Mouse (Mus musculus) CH12.LX (cell line): Measurements from ENCODE around the gene Slc18a3. TPM values are rescaled to one million over a fixed set of nuclear protein-coding genes. Genes with fewer than 3 reads are reported as not detected.

Experiments
- DNase-seq: peaks from one replicate; pipeline ENCODE4 v3.0.0-alpha.2; 2013; ENCODE audit errors: extremely low read depth
- H3K27ac ChIP-seq: 2 replicates; pipeline ENCODE4 v1.5.1; 2012; ENCODE audit warnings: low read depth, mild to moderate bottlenecking, control low read depth, moderate library complexity; ENCODE audit not compliant: insufficient read depth
- H3K27me3 ChIP-seq: replicated peaks from 2 replicates; pipeline ENCODE3; 2012; ENCODE audit warnings: inconsistent platforms
- H3K36me3 ChIP-seq, 2 experiments: replicated peaks in 1 of 2; 2 replicates each; pipeline versions ENCODE3 to v1.6.1; 2012; ENCODE audit warnings: inconsistent platforms in 1 of 2, low read length in 1 of 2, mild to moderate bottlenecking in 1 of 2, mixed read lengths in 1 of 2, moderate library complexity in 1 of 2; ENCODE audit not compliant: control insufficient read depth in 1 of 2, insufficient read depth in 1 of 2
- H3K4me1 ChIP-seq, 2 experiments: 2 replicates each; pipeline ENCODE4 v1.6.1; 2012; ENCODE audit warnings: inconsistent platforms in 1 of 2, moderate library complexity in 1 of 2; ENCODE audit not compliant: insufficient read depth in 2 of 2, control insufficient read depth in 1 of 2
- H3K4me2 ChIP-seq: 2 replicates; pipeline ENCODE4 v1.6.1; 2012; ENCODE audit warnings: low read depth, mild to moderate bottlenecking, control low read depth; ENCODE audit not compliant: poor library complexity, insufficient read depth, severe bottlenecking
- H3K4me3 ChIP-seq, 3 experiments: fragments of 150-350 bp in 1 of 3; sonication (generic) in 1 of 3; replicated peaks in 1 of 3; 2 replicates each; pipeline versions ENCODE3 to v1.5.1; 2011 to 2012; ENCODE audit warnings: low read depth in 2 of 3, low read length in 2 of 3, mild to moderate bottlenecking in 2 of 3, moderate library complexity in 2 of 3, control low read depth in 1 of 3, improper control_type of control experiment in 1 of 3, inconsistent platforms in 1 of 3, mixed read lengths in 1 of 3; ENCODE audit not compliant: poor library complexity in 1 of 3
- H3K79me2 ChIP-seq: replicated peaks from 2 replicates; pipeline ENCODE4 v1.6.1; 2012; ENCODE audit warnings: mild to moderate bottlenecking, moderate library complexity; ENCODE audit not compliant: control insufficient read depth, poor library complexity, insufficient read depth, severe bottlenecking; ENCODE audit errors: extremely low read depth
- H3K9ac ChIP-seq: 2 replicates; pipeline ENCODE4 v1.6.1; 2012; ENCODE audit warnings: low read depth, mild to moderate bottlenecking, control low read depth, moderate library complexity; ENCODE audit not compliant: insufficient read depth
- H3K9me3 ChIP-seq: replicated peaks from 2 replicates; pipeline ENCODE3; 2012; ENCODE audit warnings: low read length, inconsistent platforms, mixed read lengths
- CHD2 ChIP-seq: IDR thresholded peaks from 2 replicates; pipeline ENCODE4 v1.6.1; 2011; ENCODE audit warnings: low read length, improper control_type of control experiment
- E2F4 ChIP-seq: IDR thresholded peaks from 2 replicates; pipeline ENCODE4 v1.6.1; 2011; ENCODE audit warnings: low read depth, low read length, improper control_type of control experiment; ENCODE audit not compliant: insufficient replicate concordance
- ELF1 ChIP-seq: IDR thresholded peaks from 2 replicates; pipeline ENCODE4 v1.6.1; 2014; ENCODE audit warnings: low read depth, mild to moderate bottlenecking, inconsistent platforms, low read length, improper control_type of control experiment
- ETS1 ChIP-seq: conservative IDR thresholded peaks from 2 replicates; pipeline ENCODE4 v1.6.1; 2012; ENCODE audit warnings: low read depth, mild to moderate bottlenecking, inconsistent platforms, low read length, improper control_type of control experiment, moderate library complexity
- HCFC1 ChIP-seq: IDR thresholded peaks from 2 replicates; pipeline ENCODE4 v1.6.1; 2012; ENCODE audit warnings: low read depth, mild to moderate bottlenecking, inconsistent platforms, low read length, improper control_type of control experiment
- JUN ChIP-seq: IDR thresholded peaks from 2 replicates; pipeline ENCODE4 v1.6.1; 2011; ENCODE audit warnings: low read depth, mild to moderate bottlenecking, low read length, improper control_type of control experiment, moderate library complexity; ENCODE audit not compliant: insufficient read depth
- MAFK ChIP-seq: IDR thresholded peaks from 2 replicates; pipeline ENCODE4 v1.6.1; 2011; ENCODE audit warnings: low read length, improper control_type of control experiment; ENCODE audit not compliant: insufficient replicate concordance
- MAX ChIP-seq: IDR thresholded peaks from 2 replicates; pipeline ENCODE4 v1.6.1; 2011; ENCODE audit warnings: low read length, improper control_type of control experiment
- MAZ ChIP-seq: IDR thresholded peaks from 2 replicates; pipeline ENCODE4 v1.6.1; 2012; ENCODE audit warnings: low read depth, mild to moderate bottlenecking, inconsistent platforms, low read length, improper control_type of control experiment, moderate library complexity
- MXI1 ChIP-seq: IDR thresholded peaks from 2 replicates; pipeline ENCODE4 v1.6.1; 2011; ENCODE audit warnings: mild to moderate bottlenecking, low read depth, low read length, improper control_type of control experiment
- NRF1 ChIP-seq: IDR thresholded peaks from 2 replicates; pipeline ENCODE4 v1.6.1; 2014; ENCODE audit warnings: low read depth, mild to moderate bottlenecking, inconsistent platforms, low read length, improper control_type of control experiment, moderate library complexity
- POLR2A ChIP-seq: IDR thresholded peaks from 2 replicates; pipeline ENCODE4 v1.6.1; 2011; ENCODE audit warnings: low read depth, mild to moderate bottlenecking, improper control_type of control experiment, low read length
- RCOR1 ChIP-seq: conservative IDR thresholded peaks from 2 replicates; pipeline ENCODE4 v1.6.1; 2012; ENCODE audit warnings: low read depth, mild to moderate bottlenecking, inconsistent platforms, low read length, improper control_type of control experiment
- SIN3A ChIP-seq: IDR thresholded peaks from 2 replicates; pipeline ENCODE4 v1.6.1; 2012; ENCODE audit warnings: low read length, improper control_type of control experiment, inconsistent platforms
- SMC3 ChIP-seq: IDR thresholded peaks from 2 replicates; pipeline ENCODE4 v1.6.1; 2011; ENCODE audit warnings: low read depth, low read length, improper control_type of control experiment
- TBP ChIP-seq: conservative IDR thresholded peaks from 2 replicates; pipeline ENCODE4 v1.6.1; 2011; ENCODE audit warnings: low read depth, low read length, improper control_type of control experiment
- TCF12 ChIP-seq: IDR thresholded peaks from 2 replicates; pipeline ENCODE4 v1.6.1; 2014; ENCODE audit warnings: low read depth, mild to moderate bottlenecking, inconsistent platforms, low read length, improper control_type of control experiment
- dilution Hi-C: fragments of 300-500 bp; cut with MboI; formaldehyde crosslinking; loops from 2 replicates; pipeline ENCODE4 v1.14.3; 2020; ENCODE audit warnings: low sequenced_read_pairs; ENCODE audit not compliant: extremely low pct_unique_long_range_greater_than_20kb, extremely low pct_ligation_motif_present
- in situ Hi-C: fragments of 300-500 bp; cut with MboI; formaldehyde crosslinking; loops from 3 replicates; pipeline ENCODE4 v1.14.3; 2019; ENCODE audit warnings: low sequenced_read_pairs, low pct_ligation_motif_present, low pct_unique_long_range_greater_than_20kb, mixed read lengths
- polyA plus RNA-seq: library from polyadenylated mRNA; unstranded; fragments of >175 nt; gene quantifications from 2 replicates; pipeline ENCODE4 v1.2.1, GENCODE M21; 2012; ENCODE audit warnings: low read depth; ENCODE audit not compliant: insufficient read length
- total RNA-seq, 2 experiments: library from RNA; depleted of rRNA; stranded (reverse); fragments of 300-350 nt in 1 of 2; fragments of >200 nt in 1 of 2; gene quantifications; 2 replicates each; pipeline ENCODE4 v1.2.3; 2012 to 2014

Slc18a3 gene
- total and polyA plus RNA-seq, 3 experiments: not detected

DNA sequence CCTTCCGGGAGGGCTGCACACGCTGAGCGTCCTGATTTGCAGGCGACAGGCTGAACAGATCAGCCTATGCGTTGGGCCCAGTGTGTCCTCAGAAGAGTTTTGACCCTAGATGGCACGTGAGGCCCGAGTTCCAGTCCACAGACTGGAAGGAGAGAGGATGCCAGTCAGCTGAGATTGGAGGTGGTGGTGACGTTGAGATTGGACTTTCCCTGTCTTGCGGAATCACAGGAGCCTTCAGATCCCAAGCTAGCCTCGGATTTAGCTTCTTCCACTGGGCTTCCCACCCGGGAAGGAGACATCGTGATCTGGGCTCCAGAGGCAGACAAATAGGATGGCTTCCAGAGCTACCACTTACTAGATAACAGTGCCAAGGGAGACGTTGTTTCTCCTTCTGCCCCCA lies 1.2 kb upstream of the Slc18a3 start, which contains the start of gene Chat:
Chat (minus strand) TSS at position 101 of the 400 bp plus-strand sequence.
- Histone ChIP-seq H3K79me2 (no peaks in the 10 kb centered on the region), H3K4me2 (no peak within 1 kb of the TSS), H3K9ac (no peak within 1 kb of the TSS), H3K27ac (no peak within 1 kb of the TSS), H3K4me3 (no peak within 1 kb of the TSS), H3K4me1 (no peaks in the 10 kb centered on the region), H3K27me3 (no peaks in the 10 kb centered on the region), H3K36me3 (no peaks in the 10 kb centered on the region), H3K9me3 (peaks cover 23% of the 10 kb centered on the region)
- DNase-seq: no peak
- in situ Hi-C loops: no loop called here
- dilution Hi-C loops: no loop called here
- TF ChIP-seq SIN3A: no peak

DNA sequence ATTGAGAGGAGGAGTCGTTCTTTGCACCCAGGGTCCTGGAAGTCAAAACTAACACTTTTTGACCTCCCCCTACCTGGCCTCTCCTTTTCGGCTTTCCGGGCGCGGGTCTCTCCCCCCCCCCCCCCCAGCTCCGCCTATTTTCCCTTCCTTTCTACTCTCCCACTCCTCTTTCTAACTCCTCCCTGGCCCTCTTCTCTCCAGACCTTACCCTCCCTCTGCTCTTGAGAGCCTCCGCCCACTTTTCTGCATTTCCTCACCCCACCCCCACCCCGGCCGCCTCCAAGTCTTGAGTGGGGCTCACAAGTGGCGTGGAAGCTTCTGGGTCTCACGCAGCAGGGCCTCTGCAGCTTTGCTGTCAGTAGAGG lies 838 bp upstream of the Slc18a3 start:
- H3K36me3 ChIP-seq: no peaks in the 10 kb centered on the region
- H3K79me2 ChIP-seq: no peaks in the 10 kb centered on the region
- no peak overlapping the region for H3K9ac ChIP-seq
- in situ Hi-C loops (no loop called here), dilution Hi-C loops (no loop called here)
- H3K4me2 ChIP-seq: no peak overlapping the region
- peaks cover 23% of the 10 kb centered on the region for H3K9me3 ChIP-seq
- H3K27me3 ChIP-seq: no peaks in the 10 kb centered on the region
- no peak for DNase-seq
- TF ChIP-seq POLR2A: no peak
- TF ChIP-seq MAX: no peak
- TF ChIP-seq ETS1: no peak
- no peak for TF ChIP-seq MAFK
- no peak for TF ChIP-seq TCF12
- no peak for TF ChIP-seq RCOR1
- no peak for TF ChIP-seq E2F4
- no peak for TF ChIP-seq HCFC1
- TF ChIP-seq TBP: no peak
- TF ChIP-seq MXI1: no peak
- no peak overlapping the region for H3K27ac ChIP-seq
- no peak overlapping the region for H3K4me3 ChIP-seq
- H3K4me1 ChIP-seq: no peaks in the 10 kb centered on the region

DNA sequence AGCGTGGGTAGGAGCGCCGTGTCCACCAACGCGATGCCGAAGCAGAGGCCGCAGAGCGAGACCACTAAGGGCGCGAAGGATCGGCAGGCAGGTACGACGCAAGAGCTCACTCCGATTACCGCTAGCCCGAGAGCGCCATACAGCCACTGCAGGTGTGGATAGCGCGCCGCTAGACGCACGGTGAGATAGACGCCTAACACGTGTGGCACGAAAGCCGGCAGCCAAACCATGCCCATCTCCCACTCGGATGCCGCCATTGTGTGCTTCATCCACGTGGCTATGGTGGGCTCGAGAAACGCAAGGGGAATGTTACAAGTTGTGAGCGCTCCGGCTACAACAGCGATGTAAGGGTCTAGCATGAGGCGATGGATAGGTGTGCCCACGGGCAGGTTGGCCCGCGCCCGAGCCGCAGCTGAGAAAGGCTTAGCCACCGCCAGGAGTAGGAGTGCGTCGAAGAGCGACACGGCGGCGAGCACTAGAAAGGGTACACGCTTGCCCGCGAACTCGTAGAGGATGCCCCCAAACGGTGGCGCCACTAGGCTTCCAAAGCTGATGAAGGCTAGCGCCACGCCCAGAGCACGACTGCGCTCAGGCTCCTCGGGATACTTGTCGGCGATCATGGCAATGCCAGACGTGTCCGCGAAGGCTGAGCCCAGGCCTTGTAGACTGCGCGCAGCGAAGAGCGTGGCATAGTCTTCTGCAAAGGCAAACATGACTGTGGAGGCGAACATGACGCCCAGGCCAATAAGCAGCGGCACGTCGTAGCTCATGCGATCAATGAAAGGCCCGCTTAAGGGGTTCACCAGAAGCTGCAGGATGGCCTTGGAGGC lies 1.2 kb downstream of the Slc18a3 start:
- H3K27me3 ChIP-seq: no peaks in the 10 kb centered on the region
- H3K9ac ChIP-seq: no peak overlapping the region
- no peak overlapping the region for H3K27ac ChIP-seq
- DNase-seq: no peak
- H3K79me2 ChIP-seq: no peaks in the 10 kb centered on the region
- dilution Hi-C loops: no loop called here
- no peak overlapping the region for H3K4me2 ChIP-seq
- in situ Hi-C loops: no loop called here
- H3K9me3 ChIP-seq: peaks cover 23% of the 10 kb centered on the region
- no peak overlapping the region for H3K4me3 ChIP-seq
- no peak for TF ChIP-seq SMC3
- TF ChIP-seq HCFC1: no peak
- no peak for TF ChIP-seq MAZ
- no peak for TF ChIP-seq NRF1
- no peak for TF ChIP-seq ELF1
- TF ChIP-seq MAX: no peak
- TF ChIP-seq JUN: no peak
- no peak for TF ChIP-seq RCOR1
- no peak for TF ChIP-seq CHD2
- TF ChIP-seq TCF12: no peak
- H3K36me3 ChIP-seq: no peaks in the 10 kb centered on the region
- no peaks in the 10 kb centered on the region for H3K4me1 ChIP-seq
